Mouse (Mus musculus) liver, embryonic 16.5 days (tissue): ENCODE data around the gene Slc2a13. TPM values are rescaled to one million over a fixed set of nuclear protein-coding genes. Genes with fewer than 3 reads are reported as not detected.

Experiments used
- ATAC-seq: fragments of 200-750 bp; cut with Nextera tagmentation; 2 replicates; pipeline ENCODE4 v1.8.0; 2017; ENCODE audit warnings: low read depth, mild to moderate bottlenecking, moderate number of reproducible peaks, moderate library complexity
- H3K27ac ChIP-seq: fragments of 300-500 bp; sonication (generic); 2 replicates; pipeline ENCODE4 v1.5.1; 2014; ENCODE audit warnings: mild to moderate bottlenecking, low read length
- H3K27me3 ChIP-seq: fragments of 300-500 bp; sonication (generic); 2 replicates; pipeline ENCODE4 v1.6.1; 2014; ENCODE audit warnings: low read depth, low read length, mixed read lengths; ENCODE audit not compliant: control insufficient read depth, insufficient read depth
- H3K36me3 ChIP-seq: fragments of 300-500 bp; sonication (generic); 2 replicates; pipeline ENCODE4 v1.6.1; 2014; ENCODE audit warnings: mild to moderate bottlenecking; ENCODE audit not compliant: control insufficient read depth, insufficient read depth
- H3K4me1 ChIP-seq: fragments of 300-500 bp; sonication (generic); 2 replicates; pipeline ENCODE4 v1.6.1; 2014; ENCODE audit warnings: low read depth, low read length, mixed read lengths; ENCODE audit not compliant: control insufficient read depth
- H3K4me2 ChIP-seq: fragments of 300-500 bp; sonication (generic); 2 replicates; pipeline ENCODE4 v1.6.1; 2014; ENCODE audit warnings: low read depth, low read length, mixed read lengths
- H3K4me3 ChIP-seq: fragments of 300-500 bp; sonication (generic); 2 replicates; pipeline ENCODE4 v1.5.1; 2014; ENCODE audit warnings: low read depth, mild to moderate bottlenecking, low read length
- H3K9ac ChIP-seq: fragments of 300-500 bp; sonication (generic); 2 replicates; pipeline ENCODE4 v1.6.1; 2014; ENCODE audit warnings: low read depth, low read length
- H3K9me3 ChIP-seq: fragments of 300-500 bp; sonication (generic); replicated peaks from 2 replicates; pipeline ENCODE4 v1.6.1; 2016; ENCODE audit warnings: low read length; ENCODE audit not compliant: control insufficient read depth
- WGBS: fragments of 180-500 bp; shearing (Covaris S2); extraction: QIAGEN DNeasy Blood & Tissue Kit; methylation state at CpG from one replicate; pipeline ENCODE4 v1.1.7; 2014; ENCODE audit not compliant: insufficient replicate concordance; 5-methylcytosine and 5-hydroxymethylcytosine counted together
- polyA plus RNA-seq: library from polyadenylated mRNA; unstranded; fragments of >200 nt; fragmentation: Nextera tagmentation; extraction: Ambion mirVana; gene quantifications from 2 replicates; pipeline ENCODE4 v1.2.1, GENCODE M21; 2015

Gene Slc2a13
- polyA plus RNA-seq, 1 experiment from 2014 or later = 0.13 TPM

- no peaks in the 10 kb centered on the region for H3K27me3 ChIP-seq
- H3K36me3 ChIP-seq = no peaks in the 10 kb centered on the region
- H3K9me3 ChIP-seq = no peaks in the 10 kb centered on the region; the same call in 1 of the 2 replicates
- no peak overlapping the region for H3K4me3 ChIP-seq
- no peak overlapping the region for H3K4me2 ChIP-seq
- no peak overlapping the region for H3K9ac ChIP-seq
- 58% methylated on average over 6 of the region's 6 CpGs for WGBS
- H3K4me1 ChIP-seq = no peaks in the 10 kb centered on the region
- no peak overlapping the region for H3K27ac ChIP-seq
- no peak for ATAC-seq
Measured at GRCm38 (mm10) chr15:91425426-91425825, 147.6 kb downstream of the Slc2a13 start.

GRCm38 (mm10) chr15:91406979-91407378, 166.1 kb downstream of the Slc2a13 start:
- H3K27me3 ChIP-seq = no peaks in the 10 kb centered on the region
- no peak for ATAC-seq
- H3K27ac ChIP-seq = no peak overlapping the region
- WGBS = 56% methylated on average over 7 of the region's 7 CpGs
- no peaks in the 10 kb centered on the region for H3K36me3 ChIP-seq
- H3K9ac ChIP-seq = no peak overlapping the region
- no peaks in the 10 kb centered on the region for H3K9me3 ChIP-seq
- H3K4me2 ChIP-seq = no peak overlapping the region
- H3K4me3 ChIP-seq = no peak overlapping the region
- no peaks in the 10 kb centered on the region for H3K4me1 ChIP-seq

- 75% methylated on average over 4 of the region's 4 CpGs for WGBS
- H3K9ac ChIP-seq = no peak overlapping the region
- no peak overlapping the region for H3K27ac ChIP-seq
- H3K27me3 ChIP-seq = no peaks in the 10 kb centered on the region
- H3K36me3 ChIP-seq = no peaks in the 10 kb centered on the region
- H3K9me3 ChIP-seq = no peaks in the 10 kb centered on the region
- no peak for ATAC-seq
- H3K4me3 ChIP-seq = no peak overlapping the region
- H3K4me1 ChIP-seq = no peaks in the 10 kb centered on the region
- H3K4me2 ChIP-seq = no peak overlapping the region
Measured at GRCm38 (mm10) chr15:91395165-91395564, 177.9 kb downstream of the Slc2a13 start.

- Histone ChIP-seq H3K4me2 (no peak overlapping the region), H3K27ac (no peak overlapping the region), H3K4me3 (no peak overlapping the region), H3K9ac (no peak overlapping the region), H3K27me3 (no peaks in the 10 kb centered on the region), H3K36me3 (no peaks in the 10 kb centered on the region), H3K4me1 (no peaks in the 10 kb centered on the region), H3K9me3 (no peaks in the 10 kb centered on the region)
- ATAC-seq = no peak
- WGBS = 54% methylated on average over 1 of the region's 1 CpGs
Measured at GRCm38 (mm10) chr15:91383694-91384093, 189.4 kb downstream of the Slc2a13 start.

GRCm38 (mm10) chr15:91382606-91383005, 190.5 kb downstream of the Slc2a13 start:
- no peak overlapping the region for H3K4me2 ChIP-seq
- WGBS = 64% methylated on average over 2 of the region's 2 CpGs
- ATAC-seq = no peak
- no peak overlapping the region for H3K9ac ChIP-seq
- H3K4me1 ChIP-seq = no peaks in the 10 kb centered on the region
- no peaks in the 10 kb centered on the region for H3K9me3 ChIP-seq
- H3K36me3 ChIP-seq = no peaks in the 10 kb centered on the region
- H3K27me3 ChIP-seq = no peaks in the 10 kb centered on the region
- no peak overlapping the region for H3K4me3 ChIP-seq
- H3K27ac ChIP-seq = no peak overlapping the region

GRCm38 (mm10) chr15:91381864-91382263, 191.2 kb downstream of the Slc2a13 start:
- Histone ChIP-seq H3K27ac (no peak overlapping the region), H3K27me3 (no peaks in the 10 kb centered on the region), H3K4me2 (no peak overlapping the region), H3K9me3 (no peaks in the 10 kb centered on the region), H3K9ac (no peak overlapping the region), H3K36me3 (no peaks in the 10 kb centered on the region), H3K4me1 (no peaks in the 10 kb centered on the region), H3K4me3 (no peak overlapping the region)
- 65% methylated on average over 1 of the region's 1 CpGs for WGBS
- no peak for ATAC-seq

GRCm38 (mm10) chr15:91378751-91379325, 194.2 kb downstream of the Slc2a13 start:
- Histone ChIP-seq H3K27me3 (no peaks in the 10 kb centered on the region), H3K4me1 (no peaks in the 10 kb centered on the region), H3K4me2 (no peak overlapping the region), H3K27ac (no peak overlapping the region), H3K4me3 (no peak overlapping the region), H3K9me3 (no peaks in the 10 kb centered on the region), H3K36me3 (no peaks in the 10 kb centered on the region), H3K9ac (no peak overlapping the region)
- no peak for ATAC-seq
- WGBS = 30% methylated on average over 8 of the region's 8 CpGs

- H3K4me2 ChIP-seq = no peak overlapping the region
- no peaks in the 10 kb centered on the region for H3K36me3 ChIP-seq
- H3K4me1 ChIP-seq = no peaks in the 10 kb centered on the region
- H3K27me3 ChIP-seq = no peaks in the 10 kb centered on the region
- H3K9ac ChIP-seq = no peak overlapping the region
- H3K27ac ChIP-seq = no peak overlapping the region
- whole genome bisulfite sequencing = 78% methylated on average over 11 of the region's 11 CpGs
- H3K4me3 ChIP-seq = no peak overlapping the region
- ATAC-seq = no peak
- no peaks in the 10 kb centered on the region for H3K9me3 ChIP-seq
Measured at GRCm38 (mm10) chr15:91377568-91377967, 195.5 kb downstream of the Slc2a13 start.

GRCm38 (mm10) chr15:91377105-91377504, 196.0 kb downstream of the Slc2a13 start:
- Histone ChIP-seq H3K36me3 (no peaks in the 10 kb centered on the region), H3K27me3 (no peaks in the 10 kb centered on the region), H3K27ac (no peak overlapping the region), H3K9ac (no peak overlapping the region), H3K4me3 (no peak overlapping the region), H3K4me2 (no peak overlapping the region), H3K9me3 (no peaks in the 10 kb centered on the region), H3K4me1 (no peaks in the 10 kb centered on the region)
- WGBS = 57% methylated on average over 11 of the region's 11 CpGs
- ATAC-seq = no peak
